Mouse (Mus musculus) thymus, postnatal 36 days (tissue): ENCODE data around the gene Pcbp4.

Source experiments
- DNase-seq, 2 experiments: peaks; one replicate each; pipeline ENCODE4 v3.0.0; 2022; ENCODE audit warnings: mixed read lengths in 2 of 2

Pcbp4 gene

DNA sequence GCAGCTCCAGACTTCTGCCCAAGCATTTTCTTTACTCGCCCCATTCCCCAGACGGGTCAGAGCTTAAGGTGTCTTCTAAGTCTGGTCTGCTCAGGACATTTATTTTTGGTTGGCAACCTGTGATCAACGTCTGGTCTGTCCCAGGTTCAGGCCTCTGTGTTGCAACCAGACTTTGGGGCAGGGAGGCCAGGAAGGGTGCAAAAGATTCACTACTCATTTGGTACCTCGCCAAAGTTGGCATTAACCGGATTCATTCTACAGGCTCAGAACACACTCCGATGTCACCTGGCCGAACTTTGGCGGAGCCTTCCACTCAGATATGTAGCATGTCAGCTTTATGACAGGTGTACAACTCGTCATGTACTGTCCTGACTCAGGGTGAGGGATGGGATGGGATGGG is 5.1 kb upstream of the Pcbp4 start:
- no peak for DNase-seq

GRCm38 (mm10) chr9:106448498-106449031 is 4.5 kb upstream of the Pcbp4 start:
- DNase-seq: peak; percentile 56 to 66

DNA sequence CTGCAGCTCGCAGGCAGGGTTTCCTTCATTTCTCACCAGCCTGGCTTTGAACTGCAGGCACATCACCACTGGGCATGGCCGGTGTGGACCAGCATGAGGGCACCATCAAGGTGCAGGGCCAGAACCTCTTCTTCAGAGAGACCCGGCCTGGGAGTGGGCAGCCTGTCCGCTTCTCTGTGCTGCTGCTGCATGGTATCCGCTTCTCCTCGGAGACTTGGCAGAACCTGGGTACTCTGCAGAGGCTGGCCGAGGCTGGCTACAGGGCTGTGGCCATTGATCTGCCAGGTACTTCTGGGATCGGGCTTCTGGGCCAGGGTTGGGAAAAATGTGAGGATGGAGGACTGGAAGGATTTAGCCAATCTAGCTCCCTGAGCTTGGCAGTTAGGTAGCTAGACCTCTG is 3.1 kb upstream of the Pcbp4 start:
- no peak for DNase-seq

GRCm38 (mm10) chr9:106450661-106451060 is 2.4 kb upstream of the Pcbp4 start:
- no peak for DNase-seq

- DNase-seq: no peak
Observed at GRCm38 (mm10) chr9:106451298-106451697, 1.8 kb upstream of the Pcbp4 start.

DNA sequence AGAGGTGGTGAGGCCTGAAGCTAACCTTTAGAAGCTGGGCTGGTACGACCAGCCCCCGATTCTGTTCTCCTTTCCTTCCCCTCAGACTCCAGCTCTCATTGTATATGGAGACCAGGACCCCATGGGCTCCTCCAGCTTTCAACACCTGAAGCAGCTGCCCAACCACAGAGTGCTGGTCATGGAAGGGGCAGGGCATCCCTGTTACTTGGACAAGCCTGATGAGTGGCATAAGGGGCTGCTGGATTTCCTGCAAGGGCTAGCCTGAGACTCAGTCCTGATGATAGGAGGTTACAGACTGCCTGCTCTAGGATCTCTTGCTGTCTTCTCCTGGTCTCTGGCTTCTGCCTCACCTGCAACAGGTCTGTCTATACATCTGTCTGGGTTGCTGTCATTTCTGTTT is 1.2 kb upstream of the Pcbp4 start:
- DNase-seq: no peak

DNA sequence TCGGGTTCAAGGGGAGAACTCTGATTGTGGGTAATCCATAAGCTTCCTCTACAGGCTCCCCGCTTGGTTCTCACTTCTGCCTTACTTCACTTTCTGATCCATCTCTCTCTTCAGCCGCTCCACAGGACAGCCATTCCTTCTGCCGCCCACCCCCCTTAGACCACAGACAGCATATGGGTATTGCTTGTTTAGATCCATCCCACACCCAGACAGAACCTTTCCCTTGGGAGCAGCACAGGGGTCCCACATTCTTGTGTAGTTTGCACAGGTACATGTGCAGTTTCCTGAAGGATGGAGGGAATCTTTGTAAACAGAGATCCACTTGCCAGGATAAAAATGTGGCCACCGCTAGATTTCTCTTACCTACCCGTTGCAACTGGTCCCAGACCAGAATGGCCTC is 740 bp upstream of the Pcbp4 start:
- no peak for DNase-seq

DNA sequence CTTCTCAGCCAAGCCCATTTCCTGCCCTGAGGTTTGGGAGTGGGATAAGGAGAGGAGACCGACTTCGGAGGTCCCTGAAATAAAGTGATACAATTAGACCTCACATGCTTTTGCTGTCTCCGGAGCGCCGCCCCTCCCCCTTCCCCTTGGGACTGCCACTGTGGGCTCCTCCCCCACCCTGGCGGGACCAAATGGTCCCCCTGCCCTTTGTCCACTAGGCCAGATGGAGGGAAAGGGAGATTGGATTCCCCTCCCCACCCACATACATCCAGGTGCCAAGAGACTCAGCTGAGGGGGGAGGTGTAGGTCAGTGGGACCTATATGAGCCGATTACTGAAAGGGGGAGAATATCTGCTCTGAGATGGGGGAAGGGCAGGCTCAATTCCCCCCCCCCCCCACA is 270 bp upstream of the Pcbp4 start:
- DNase-seq: peak in 1 of 2 experiments; percentile 39

- DNase-seq: no peak
Observed at GRCm38 (mm10) chr9:106454071-106454761, 1.1 kb downstream of the Pcbp4 start.

GRCm38 (mm10) chr9:106454888-106455681 is 2.0 kb downstream of the Pcbp4 start:
- no peak for DNase-seq

DNA sequence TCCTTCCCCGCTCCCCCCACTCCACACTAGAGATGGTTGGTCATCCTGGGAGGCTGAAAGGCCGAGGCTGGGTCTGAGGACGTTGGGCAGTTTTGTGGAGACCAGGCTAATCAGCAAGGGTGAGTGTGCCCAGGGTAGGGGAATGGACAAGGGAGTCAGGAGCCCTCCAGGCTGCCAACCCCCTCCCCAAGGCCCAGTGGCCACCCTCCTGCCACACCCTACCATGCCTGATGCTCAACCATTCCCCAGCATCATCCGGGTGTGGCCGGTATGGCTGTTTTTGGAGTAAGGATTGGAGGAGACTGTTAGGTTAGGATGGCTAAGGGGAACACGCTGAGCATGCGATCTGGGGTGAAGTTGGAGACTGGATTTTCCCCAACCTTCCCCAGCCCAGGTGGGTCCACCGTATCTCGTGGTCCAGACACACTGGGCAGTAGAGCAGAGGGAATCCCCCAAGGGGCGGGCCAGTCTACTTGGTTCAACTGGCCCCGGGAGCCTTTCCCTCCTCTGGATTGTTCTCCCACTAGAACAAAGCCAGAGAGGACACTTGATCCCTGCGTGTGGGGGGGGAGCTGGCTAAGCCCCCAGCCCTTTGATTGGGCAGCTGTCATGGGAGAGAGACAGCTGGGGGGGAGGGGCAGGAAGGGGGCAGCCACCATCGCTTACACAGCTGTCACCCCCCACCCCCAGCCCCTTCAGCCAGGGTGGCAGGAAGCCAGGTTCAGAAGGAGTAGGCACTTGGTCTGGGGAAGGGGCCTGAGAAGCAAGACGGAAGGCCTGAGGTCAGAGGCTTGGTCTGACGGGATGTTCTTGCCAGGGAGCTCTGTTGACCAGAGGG is 3.5 kb downstream of the Pcbp4 start:
- no peak for DNase-seq

DNA sequence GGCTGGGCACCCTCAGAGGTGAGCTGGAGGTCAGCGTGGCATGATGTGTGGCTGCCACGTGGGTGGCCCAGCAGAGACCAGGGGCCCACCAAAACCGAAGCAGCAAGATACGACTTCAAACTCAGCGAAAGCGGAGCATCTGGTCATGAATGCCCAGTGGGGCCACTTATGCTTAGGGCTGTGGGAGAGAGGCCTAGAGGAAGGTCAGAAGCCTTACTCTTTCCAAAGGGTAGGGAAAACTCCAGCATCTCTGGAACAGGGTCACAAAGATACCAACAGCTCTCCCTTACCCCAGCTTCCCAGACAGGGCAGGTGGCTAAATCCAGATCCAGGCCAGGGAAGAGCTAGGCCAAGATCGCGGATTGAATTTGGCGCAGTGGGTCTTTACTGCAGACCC is 4.1 kb downstream of the Pcbp4 start:
- DNase-seq: no peak

GRCm38 (mm10) chr9:106457920-106458319 is 4.8 kb downstream of the Pcbp4 start:
- no peak for DNase-seq

DNA sequence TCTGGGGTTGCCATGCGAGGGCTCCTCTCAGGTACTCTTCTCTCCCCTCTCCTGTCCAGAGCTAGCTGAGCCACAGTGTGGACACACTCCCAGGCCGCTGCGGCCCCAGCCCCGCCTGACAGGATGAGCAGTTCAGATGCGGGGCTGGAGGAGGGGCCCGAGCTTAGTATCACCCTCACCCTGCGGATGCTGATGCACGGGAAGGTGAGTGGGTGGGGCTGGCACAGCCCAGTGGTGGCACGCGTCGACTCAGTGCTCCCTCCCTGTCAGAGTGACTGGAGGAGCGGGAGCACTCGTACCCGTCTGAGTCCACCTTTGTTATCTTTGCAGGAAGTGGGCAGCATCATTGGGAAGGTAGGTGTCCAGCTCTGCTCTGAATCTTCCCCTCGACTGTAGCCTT is 6.9 kb downstream of the Pcbp4 start:
- DNase-seq: no peak

DNA sequence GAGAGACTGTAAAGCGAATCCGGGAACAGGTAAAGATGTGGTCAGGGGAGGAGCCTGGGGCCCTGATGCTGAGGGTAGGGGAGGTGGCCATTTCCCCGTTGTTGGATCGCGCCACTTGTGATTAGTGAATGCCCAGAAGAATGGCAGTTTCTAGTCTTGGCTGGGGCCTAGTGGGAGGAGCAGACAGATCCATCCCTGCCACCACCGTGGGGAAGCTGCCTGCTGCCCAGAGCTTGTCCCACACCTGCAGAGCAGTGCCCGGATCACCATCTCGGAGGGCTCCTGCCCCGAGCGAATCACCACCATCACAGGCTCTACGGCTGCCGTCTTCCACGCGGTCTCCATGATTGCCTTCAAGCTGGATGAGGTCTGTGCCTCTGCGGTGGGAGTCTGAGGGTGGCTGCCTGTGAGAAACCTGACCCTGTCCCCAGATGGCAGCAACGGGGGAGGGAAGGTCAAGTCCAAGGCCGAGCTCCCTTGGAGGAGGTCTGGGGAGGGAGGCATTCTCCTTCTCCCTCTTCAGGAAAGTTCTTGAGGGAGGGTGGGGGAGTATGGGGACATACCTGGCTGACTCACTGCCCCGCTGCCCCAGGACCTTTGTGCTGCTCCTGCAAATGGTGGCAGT is 7.4 kb downstream of the Pcbp4 start:
- DNase-seq: no peak

GRCm38 (mm10) chr9:106461026-106461415 is 7.9 kb downstream of the Pcbp4 start:
- DNase-seq: no peak

GRCm38 (mm10) chr9:106461641-106462429 is 8.7 kb downstream of the Pcbp4 start:
- DNase-seq: no peak

GRCm38 (mm10) chr9:106462430-106462800 is 9.3 kb downstream of the Pcbp4 start:
- no peak for DNase-seq

- no peak for DNase-seq
Observed at GRCm38 (mm10) chr9:106463122-106464063, 10.3 kb downstream of the Pcbp4 start.

DNA sequence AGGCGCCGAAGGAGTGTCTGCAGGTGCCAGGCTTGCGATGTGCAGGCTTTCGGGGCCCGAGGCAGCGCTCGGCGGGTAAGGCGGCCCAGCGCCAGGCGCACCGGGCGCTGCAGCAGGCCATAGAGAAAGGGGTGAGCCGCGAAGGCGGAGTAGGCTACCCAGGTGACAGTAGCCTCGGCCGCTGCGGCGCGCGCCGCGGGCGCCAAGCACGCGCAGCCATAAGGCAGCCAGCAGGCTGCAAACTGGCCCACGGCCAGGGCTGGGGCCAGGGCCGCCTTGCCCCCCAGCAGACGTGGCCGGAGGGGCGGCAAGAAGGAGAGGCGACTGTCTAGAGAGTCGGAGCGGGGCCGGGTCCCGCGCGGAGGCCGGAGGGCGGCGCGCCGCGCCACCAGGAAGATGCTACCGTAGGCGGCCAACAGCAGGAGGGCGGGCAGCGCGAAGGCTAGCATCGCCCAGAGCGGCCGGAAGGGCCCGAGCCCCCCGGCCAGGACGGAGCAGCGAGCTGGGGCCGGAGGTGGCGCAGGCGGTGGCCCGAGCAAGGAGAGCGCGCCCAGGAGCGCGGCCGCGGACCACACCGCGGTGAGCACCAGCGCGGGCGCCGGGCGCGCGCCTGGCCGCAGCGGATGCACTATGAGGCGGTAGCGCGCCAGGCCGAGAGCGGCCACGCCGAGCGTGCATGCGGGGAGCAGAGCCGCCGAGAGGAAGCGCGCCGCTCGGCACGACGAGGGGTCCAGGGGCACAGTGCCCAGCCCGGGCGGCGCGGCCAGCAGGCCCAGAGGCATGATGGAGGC is 11.9 kb downstream of the Pcbp4 start:
- peak in 1 of 2 experiments; percentile 26 for DNase-seq
